Mouse (Mus musculus) forebrain, postnatal 0 days (tissue): ENCODE measurements around the gene Slc6a19. TPM values are rescaled to one million over a fixed set of nuclear protein-coding genes. Genes with fewer than 3 reads are reported as not detected.

ENCODE experiments used
- ATAC-seq: fragments of 200-750 bp; cut with Nextera tagmentation; 2 replicates; pipeline ENCODE4 v1.8.0; 2017; ENCODE audit warnings: mild to moderate bottlenecking, moderate library complexity
- DNase-seq: peaks from one replicate; pipeline ENCODE4 v3.0.0-alpha.2; 2015
- H3K27ac ChIP-seq: fragments of 300-500 bp; sonication (generic); 2 replicates; pipeline ENCODE4 v1.5.1; 2014; ENCODE audit warnings: low read depth, mild to moderate bottlenecking, antibody characterized with exemption, low read length, moderate library complexity, mixed read lengths
- H3K27me3 ChIP-seq: fragments of 300-500 bp; sonication (generic); 2 replicates; pipeline ENCODE4 v1.6.1; 2014; ENCODE audit warnings: mild to moderate bottlenecking, low read length, mixed read lengths; ENCODE audit not compliant: insufficient read depth
- H3K36me3 ChIP-seq: fragments of 300-500 bp; sonication (generic); 2 replicates; pipeline ENCODE4 v1.6.1; 2014; ENCODE audit warnings: mild to moderate bottlenecking, moderate library complexity; ENCODE audit not compliant: insufficient read depth
- H3K4me1 ChIP-seq: fragments of 300-500 bp; sonication (generic); 2 replicates; pipeline ENCODE4 v1.6.1; 2014; ENCODE audit warnings: antibody characterized with exemption; ENCODE audit not compliant: insufficient read depth
- H3K4me2 ChIP-seq: fragments of 300-500 bp; sonication (generic); 2 replicates; pipeline ENCODE4 v1.6.1; 2014; ENCODE audit warnings: low read depth, mild to moderate bottlenecking, moderate library complexity
- H3K4me3 ChIP-seq: fragments of 300-500 bp; sonication (generic); 2 replicates; pipeline ENCODE4 v1.5.1; 2014; ENCODE audit warnings: low read depth, low read length, mixed read lengths
- H3K9ac ChIP-seq: fragments of 300-500 bp; sonication (generic); 2 replicates; pipeline ENCODE4 v1.6.1; 2014; ENCODE audit warnings: mild to moderate bottlenecking
- H3K9me3 ChIP-seq: fragments of 300-500 bp; sonication (generic); 2 replicates; pipeline ENCODE4 v1.6.1; 2016; ENCODE audit warnings: low read length
- CTCF ChIP-seq: sonication (generic); IDR thresholded peaks from 2 replicates; pipeline ENCODE4 v1.5.1; 2016; ENCODE audit warnings: antibody characterized with exemption, control low read depth, low read depth
- WGBS: fragments of 180-500 bp; shearing (Covaris S2); extraction: QIAGEN DNeasy Blood & Tissue Kit; methylation state at CpG from one replicate; pipeline ENCODE4 v1.1.7; 2014; 5-methylcytosine and 5-hydroxymethylcytosine counted together
- polyA plus RNA-seq: library from polyadenylated mRNA; unstranded; fragments of >200 nt; fragmentation: Nextera tagmentation; extraction: Ambion mirVana; gene quantifications from 2 replicates; pipeline ENCODE4 v1.2.1, GENCODE M21; 2015
- total RNA-seq: library from RNA; depleted of rRNA; stranded (reverse); fragments of >200 nt; gene quantifications from 2 replicates; pipeline ENCODE4 v1.2.3, GENCODE M21; 2014

The Slc6a19 gene
- total and polyA plus RNA-seq, 2 experiments from 2014 or later = 0.22 to 0.43 TPM

- DNase-seq = no peak
- H3K4me3 ChIP-seq = no peak overlapping the region
Observed at GRCm38 (mm10) chr13:73701161-73701883, 3.3 kb downstream of the Slc6a19 start.

GRCm38 (mm10) chr13:73700554-73700953 is 4.1 kb downstream of the Slc6a19 start:
- TF ChIP-seq CTCF = no peak
- WGBS = 90% methylated on average over 12 of the region's 12 CpGs

More at GRCm38 (mm10) chr13:73701161-73701883, 3.3 kb downstream of the Slc6a19 start:
- ATAC-seq = no peak
- 83% methylated on average over 9 of the region's 9 CpGs for WGBS
- no peaks in the 10 kb centered on the region for H3K4me1 ChIP-seq
- no peak overlapping the region for H3K9ac ChIP-seq
- H3K4me2 ChIP-seq = no peak overlapping the region
- H3K36me3 ChIP-seq = no peaks in the 10 kb centered on the region
- no peak overlapping the region for H3K27ac ChIP-seq
- H3K9me3 ChIP-seq = no peaks in the 10 kb centered on the region
- no peaks in the 10 kb centered on the region for H3K27me3 ChIP-seq
- no peak for TF ChIP-seq CTCF

GRCm38 (mm10) chr13:73699714-73700113 is 5.0 kb downstream of the Slc6a19 start:
- no peak overlapping the region for H3K9ac ChIP-seq
- H3K9me3 ChIP-seq = no peaks in the 10 kb centered on the region
- no peaks in the 10 kb centered on the region for H3K36me3 ChIP-seq
- H3K4me2 ChIP-seq = no peak overlapping the region
- no peaks in the 10 kb centered on the region for H3K4me1 ChIP-seq
- H3K27ac ChIP-seq = no peak overlapping the region
- ATAC-seq (no peak), DNase-seq (no peak)
- 91% methylated on average over 6 of the region's 6 CpGs for WGBS
- TF ChIP-seq CTCF = no peak
- no peak overlapping the region for H3K4me3 ChIP-seq
- no peaks in the 10 kb centered on the region for H3K27me3 ChIP-seq

More at GRCm38 (mm10) chr13:73700554-73700953, 4.1 kb downstream of the Slc6a19 start:
- no peaks in the 10 kb centered on the region for H3K4me1 ChIP-seq
- H3K4me2 ChIP-seq = no peak overlapping the region
- no peaks in the 10 kb centered on the region for H3K36me3 ChIP-seq
- ATAC-seq (no peak), DNase-seq (no peak)
- no peak overlapping the region for H3K9ac ChIP-seq
- H3K9me3 ChIP-seq = no peaks in the 10 kb centered on the region
- H3K27ac ChIP-seq = no peak overlapping the region
- H3K27me3 ChIP-seq = no peaks in the 10 kb centered on the region
- no peak overlapping the region for H3K4me3 ChIP-seq

GRCm38 (mm10) chr13:73696529-73696928 is 8.1 kb downstream of the Slc6a19 start:
- no peak for ATAC-seq
- Histone ChIP-seq H3K27ac (no peak overlapping the region), H3K36me3 (no peaks in the 10 kb centered on the region), H3K4me1 (no peaks in the 10 kb centered on the region), H3K9ac (no peak overlapping the region), H3K4me3 (no peak overlapping the region), H3K9me3 (no peaks in the 10 kb centered on the region), H3K27me3 (no peaks in the 10 kb centered on the region), H3K4me2 (no peak overlapping the region)
- no peak for TF ChIP-seq CTCF
- no peak for DNase-seq
- WGBS = 92% methylated on average over 3 of the region's 3 CpGs

- H3K4me2 ChIP-seq = no peak overlapping the region
- no peaks in the 10 kb centered on the region for H3K36me3 ChIP-seq
- ATAC-seq (no peak), DNase-seq (no peak)
- H3K4me3 ChIP-seq = no peak overlapping the region
- H3K9me3 ChIP-seq = no peaks in the 10 kb centered on the region
- 81% methylated on average over 1 of the region's 1 CpGs for WGBS
- no peaks in the 10 kb centered on the region for H3K27me3 ChIP-seq
- no peak overlapping the region for H3K27ac ChIP-seq
- no peak overlapping the region for H3K9ac ChIP-seq
- TF ChIP-seq CTCF = no peak
- no peaks in the 10 kb centered on the region for H3K4me1 ChIP-seq
Observed at GRCm38 (mm10) chr13:73694972-73695371, 9.7 kb downstream of the Slc6a19 start.

- Histone ChIP-seq H3K9me3 (no peaks in the 10 kb centered on the region), H3K36me3 (no peaks in the 10 kb centered on the region), H3K9ac (no peak overlapping the region), H3K27ac (no peak overlapping the region), H3K4me1 (no peaks in the 10 kb centered on the region), H3K4me2 (no peak overlapping the region), H3K27me3 (no peaks in the 10 kb centered on the region), H3K4me3 (no peak overlapping the region)
- 67% methylated on average over 2 of the region's 2 CpGs for WGBS
- TF ChIP-seq CTCF = no peak
- DNase-seq (no peak), ATAC-seq (no peak)
Observed at GRCm38 (mm10) chr13:73693333-73693732, 11.3 kb downstream of the Slc6a19 start.

GRCm38 (mm10) chr13:73692249-73692868 is 12.3 kb downstream of the Slc6a19 start:
- Histone ChIP-seq H3K27me3 (no peaks in the 10 kb centered on the region), H3K4me2 (no peak overlapping the region), H3K36me3 (no peaks in the 10 kb centered on the region), H3K9me3 (no peaks in the 10 kb centered on the region), H3K4me3 (no peak overlapping the region), H3K9ac (no peak overlapping the region), H3K27ac (no peak overlapping the region), H3K4me1 (no peaks in the 10 kb centered on the region)
- peak; percentile 88 for ATAC-seq
- WGBS = 29% methylated on average over 10 of the region's 10 CpGs
- TF ChIP-seq CTCF = peak; percentile 65
- peak; percentile 27 for DNase-seq
